Mouse (Mus musculus) embryo, embryonic 9.5 days (tissue): ENCODE results near the gene Panx1.

Experiments used
- DNase-seq: peaks from one replicate; pipeline ENCODE4 v3.0.0-alpha.2; 2017; ENCODE audit errors: extremely low spot score

The Panx1 gene

DNA sequence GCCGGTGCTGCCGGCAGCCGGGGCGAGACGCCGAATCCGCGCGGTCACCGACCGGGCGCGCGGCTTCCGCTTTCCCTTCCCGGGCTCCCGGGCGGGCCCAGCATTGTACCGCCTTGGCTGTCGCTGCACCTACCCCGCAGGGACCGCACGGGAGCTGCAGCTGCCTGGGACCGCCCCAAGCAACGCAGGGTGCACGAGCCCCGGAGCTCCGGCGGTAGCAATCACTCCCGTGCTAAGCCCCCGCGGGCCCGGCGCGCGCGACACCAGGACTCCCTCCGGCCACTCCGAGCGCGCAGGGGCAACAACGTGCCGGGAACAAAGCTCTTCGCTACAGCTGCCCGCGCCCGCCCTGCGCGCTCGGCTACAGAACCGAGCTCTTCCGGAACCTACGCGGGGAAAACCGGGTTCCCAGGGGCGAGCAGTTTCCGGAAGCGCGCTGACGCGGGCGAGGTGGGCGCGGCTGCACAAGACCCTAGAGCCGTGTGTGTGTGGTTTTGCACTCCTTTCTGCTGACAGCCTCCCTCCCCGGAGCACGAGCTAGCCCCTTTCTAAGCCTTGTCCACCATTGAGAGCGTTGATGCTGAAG lies at the start of gene Panx1:
Gene Panx1, minus strand, starts transcription at position 395 of the 586 bp plus-strand sequence.
- DNase-seq = peak; percentile 82

- DNase-seq = no peak
These were observed 23.5 kb upstream of the Panx1 start for GRCm38 (mm10) chr9:15068686-15069295.

DNA sequence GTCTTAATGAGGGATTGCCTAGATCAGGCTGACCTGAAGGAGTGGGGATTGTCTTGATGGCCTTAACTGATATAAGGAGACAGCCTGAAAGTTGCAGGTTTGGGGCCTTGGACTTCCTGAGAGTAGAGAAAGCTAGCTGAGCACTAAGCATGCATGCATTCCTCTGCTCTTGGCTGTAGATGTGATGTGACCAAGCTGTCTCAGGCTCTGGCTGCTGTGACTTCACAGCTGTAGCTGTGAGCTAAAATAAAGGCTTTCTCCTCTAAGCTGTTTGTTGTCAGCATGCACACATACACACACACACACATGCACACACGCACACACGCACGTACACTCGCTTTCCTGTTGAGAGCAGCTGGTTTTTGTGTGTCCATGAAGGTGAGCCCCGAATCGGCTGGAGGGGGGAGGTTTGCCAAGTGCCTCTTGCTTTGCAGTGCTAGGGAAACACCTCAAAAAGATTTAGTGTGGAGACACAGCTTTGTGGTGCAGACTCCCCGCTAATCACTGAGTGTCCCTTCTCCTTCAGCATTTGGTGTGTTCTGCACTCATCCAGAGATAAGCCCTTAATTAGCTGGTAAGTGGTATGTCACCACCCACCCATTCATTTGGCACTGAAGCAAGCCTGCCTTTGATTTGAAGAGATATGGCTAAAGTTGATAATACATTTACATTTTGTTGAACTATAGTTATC lies 22.9 kb upstream of the Panx1 start:
- no peak for DNase-seq

DNA sequence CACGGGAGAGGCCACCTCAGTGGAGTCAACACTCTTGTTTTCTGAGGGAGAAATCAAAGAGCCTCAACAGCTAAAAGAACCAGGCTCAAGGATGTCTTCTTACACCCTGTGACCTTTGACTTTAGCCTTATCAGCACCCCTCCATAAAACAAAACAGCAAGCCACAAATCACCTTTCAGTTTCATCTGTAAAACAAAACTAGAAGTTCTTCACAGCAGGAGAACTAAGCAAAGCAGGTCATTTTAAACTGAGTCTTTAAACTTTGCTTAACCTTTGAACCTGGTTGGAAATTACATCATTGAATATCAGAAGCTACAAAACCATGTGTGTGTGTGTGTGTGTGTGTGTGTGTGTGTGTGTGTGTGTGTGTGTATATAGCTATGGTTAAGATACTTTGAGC lies 18.9 kb upstream of the Panx1 start:
- no peak for DNase-seq

DNA sequence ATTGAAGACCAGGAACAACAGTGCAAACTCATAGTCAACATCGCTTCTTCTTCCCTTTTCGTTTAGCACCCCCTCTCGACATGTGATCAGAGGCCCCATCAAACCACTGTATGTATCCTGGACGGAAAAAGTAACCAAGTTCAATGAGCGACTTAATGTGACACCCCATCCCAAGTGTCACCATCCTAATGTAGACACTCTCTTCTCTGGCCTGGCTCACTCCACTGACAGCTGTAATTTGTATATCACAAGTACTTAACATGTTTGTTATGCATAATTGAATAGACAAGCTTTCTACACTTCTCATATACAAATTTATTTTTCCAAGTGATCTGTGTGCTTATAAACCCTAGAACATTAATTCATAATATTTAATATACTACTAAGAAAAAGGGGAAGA lies 15.6 kb upstream of the Panx1 start:
- no peak for DNase-seq

DNA sequence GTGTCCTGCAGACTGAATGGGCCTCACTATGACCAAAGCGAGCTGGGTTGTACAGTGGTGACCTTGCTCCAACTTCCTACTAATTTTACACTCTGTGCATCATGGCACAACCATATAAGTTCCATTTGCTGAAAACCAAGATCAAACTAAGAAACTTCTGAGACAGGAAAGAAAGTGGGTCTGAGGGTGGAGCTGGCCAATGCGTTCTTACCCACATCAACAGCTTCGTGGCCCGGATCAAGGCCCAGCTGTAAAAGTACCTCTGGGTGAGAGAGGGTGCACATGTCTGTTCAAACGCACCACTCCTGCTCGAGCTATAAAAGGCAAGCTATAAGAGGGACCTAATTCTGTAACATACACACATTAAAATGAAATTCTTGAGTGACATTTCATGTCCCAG lies 14.7 kb upstream of the Panx1 start:
- no peak for DNase-seq

- DNase-seq = no peak
These were observed 462 bp upstream of the Panx1 start for GRCm38 (mm10) chr9:15045740-15046139.

DNA sequence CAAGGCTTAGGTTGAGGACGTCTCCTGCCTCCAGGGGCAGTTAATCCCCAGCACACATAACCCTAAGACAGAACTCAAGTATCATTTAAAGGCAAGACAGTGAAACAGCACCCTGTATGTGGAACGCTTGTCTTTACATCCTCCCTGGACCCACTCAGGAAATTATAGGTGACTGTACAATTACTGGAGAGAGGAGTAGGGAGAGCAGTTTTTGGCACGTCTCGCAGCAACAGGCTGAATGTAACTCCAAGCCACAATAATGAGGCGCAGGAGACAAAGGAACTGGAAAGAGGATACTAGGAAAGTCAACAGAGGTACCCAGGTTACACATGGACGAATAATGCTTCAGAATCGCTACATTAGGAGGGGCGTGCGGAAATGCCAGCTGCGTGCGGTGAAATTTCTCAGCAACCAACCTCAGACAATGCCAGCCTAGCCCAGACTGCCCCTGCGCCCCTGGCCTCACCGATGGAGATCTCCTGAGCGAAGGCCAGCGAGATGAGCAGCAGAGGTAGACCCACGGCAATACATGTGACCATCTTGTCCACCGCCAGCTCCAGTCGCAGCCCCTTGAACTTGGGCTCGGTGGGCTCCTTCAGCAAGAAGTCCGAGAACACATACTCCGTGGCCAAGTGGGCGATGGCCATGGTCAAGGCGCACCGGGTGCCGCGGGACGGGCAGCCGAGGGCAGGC lies 741 bp downstream of the Panx1 start:
- DNase-seq = no peak

DNA sequence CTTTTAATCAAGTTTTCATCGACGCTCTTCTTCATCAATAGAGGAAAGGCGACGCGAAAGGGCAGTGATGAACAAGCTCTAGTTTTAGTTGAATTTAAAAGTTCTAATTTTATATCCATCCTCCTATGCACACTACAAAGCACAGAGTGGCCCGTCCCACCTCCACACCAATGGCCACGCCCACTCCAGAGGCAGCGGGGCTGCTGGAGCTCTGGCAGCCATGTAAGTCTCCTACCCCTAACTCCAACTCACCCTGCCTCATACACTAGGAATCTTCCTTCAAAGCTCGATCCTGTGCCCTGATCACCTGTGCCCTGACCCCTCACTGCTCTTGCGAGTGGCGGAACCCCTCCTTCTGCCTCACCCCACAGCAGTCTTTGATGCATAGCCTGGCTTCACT lies 3.7 kb downstream of the Panx1 start:
- DNase-seq = no peak

DNA sequence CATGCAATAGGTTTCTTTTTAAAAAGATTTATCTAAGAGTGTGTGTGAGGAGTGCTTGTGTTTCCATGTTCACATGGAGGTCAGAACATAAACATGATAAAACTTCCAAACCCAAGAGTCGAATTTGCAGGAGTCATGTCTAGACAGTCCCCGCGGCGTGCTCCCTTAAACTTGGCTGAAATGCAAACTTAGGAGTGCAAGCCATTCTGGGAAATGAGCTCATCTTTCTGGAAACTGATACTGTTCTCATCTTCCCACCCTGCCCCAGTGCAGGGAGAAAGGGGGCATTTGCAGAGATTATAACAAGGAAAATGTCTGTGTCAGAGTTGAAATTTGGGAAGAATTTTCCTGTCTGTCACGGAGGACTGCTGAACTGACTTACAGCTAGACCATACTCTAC lies 5.4 kb downstream of the Panx1 start:
- DNase-seq = no peak

- no peak for DNase-seq
These were observed 7.6 kb downstream of the Panx1 start for GRCm38 (mm10) chr9:15037704-15038103.

- no peak for DNase-seq
These were observed 8.0 kb downstream of the Panx1 start for GRCm38 (mm10) chr9:15037237-15037636.

GRCm38 (mm10) chr9:15036807-15037206 lies 8.5 kb downstream of the Panx1 start:
- no peak for DNase-seq

- DNase-seq = no peak
These were observed 8.9 kb downstream of the Panx1 start for GRCm38 (mm10) chr9:15036405-15036804.

DNA sequence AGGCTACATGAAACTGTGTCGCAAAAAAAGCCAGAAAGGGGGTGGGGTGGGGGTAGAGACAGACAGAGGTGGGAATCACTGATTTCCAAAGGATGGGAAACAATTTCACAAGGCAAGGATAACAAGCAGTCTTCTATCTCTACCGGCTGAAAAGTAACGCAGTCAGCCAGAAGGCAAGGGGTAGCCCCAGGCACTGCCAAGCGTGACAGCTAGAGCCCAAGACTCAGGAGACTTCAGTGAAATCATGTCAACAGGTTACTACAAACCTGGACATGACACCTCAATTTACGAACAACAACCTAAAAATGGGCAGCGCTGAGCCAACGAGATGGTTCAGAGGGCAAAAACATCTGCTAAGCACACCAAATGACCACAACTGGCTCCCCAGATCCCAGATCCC lies 9.3 kb downstream of the Panx1 start:
- no peak for DNase-seq

DNA sequence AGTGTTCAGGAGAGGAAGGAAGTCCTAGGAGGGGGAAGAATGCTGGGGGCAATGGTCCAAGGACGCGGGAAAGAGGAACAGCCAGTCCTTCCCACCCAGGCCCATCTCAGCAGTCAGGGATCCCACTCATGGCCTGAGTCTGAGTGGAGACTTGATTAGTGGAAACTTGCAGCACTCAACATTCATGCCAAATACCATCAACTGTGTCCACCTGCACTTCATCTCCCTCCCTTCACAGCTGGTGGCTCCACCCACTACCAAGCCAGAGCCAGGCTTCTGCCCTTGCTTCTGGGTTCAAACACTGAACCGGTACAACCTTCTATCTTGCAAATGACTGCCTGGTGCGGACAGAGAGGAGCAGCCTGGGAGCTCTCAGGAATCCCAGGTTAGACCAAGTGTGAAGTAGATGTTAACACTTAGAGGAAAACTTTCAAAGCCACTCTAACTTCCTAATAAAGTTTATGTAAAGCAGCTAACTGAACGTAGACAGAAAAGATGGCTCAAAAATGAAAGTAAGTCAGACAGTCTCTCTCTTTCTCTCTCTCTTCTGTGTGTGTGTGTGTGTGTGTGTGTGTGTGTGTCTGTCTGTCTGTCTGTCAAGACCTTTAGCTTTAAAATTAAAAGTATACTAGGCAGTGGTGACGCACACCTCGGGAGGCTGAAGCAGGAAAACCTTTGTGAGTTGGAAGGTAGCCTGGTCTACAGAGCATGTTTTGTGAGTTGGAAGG lies 10.6 kb downstream of the Panx1 start:
- no peak for DNase-seq

GRCm38 (mm10) chr9:15033568-15034160 lies 11.6 kb downstream of the Panx1 start:
- DNase-seq = no peak

DNA sequence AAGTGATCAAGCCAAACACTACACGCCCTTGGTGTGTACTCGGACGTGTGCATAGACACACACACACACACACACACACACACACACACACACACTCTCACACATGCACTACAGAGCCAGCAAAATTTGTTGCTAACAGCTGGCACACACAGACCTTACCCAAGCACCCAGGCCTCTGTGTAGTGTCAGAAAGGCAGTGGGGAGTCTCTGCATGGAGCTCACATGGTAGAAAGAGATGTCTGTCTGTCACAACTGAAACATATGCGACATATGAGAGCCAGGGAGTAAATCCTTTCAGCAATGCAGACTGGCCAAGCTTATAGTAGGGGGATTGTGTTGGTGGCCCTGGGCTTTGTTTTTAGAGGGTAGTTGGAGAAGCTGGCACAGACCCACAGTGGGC lies 12.5 kb downstream of the Panx1 start:
- DNase-seq = no peak

GRCm38 (mm10) chr9:15030771-15031170 lies 14.5 kb downstream of the Panx1 start:
- no peak for DNase-seq

- peak; percentile 45 for DNase-seq
These were observed 16.1 kb downstream of the Panx1 start for GRCm38 (mm10) chr9:15029025-15029727.

GRCm38 (mm10) chr9:15027725-15028124 lies 17.6 kb downstream of the Panx1 start:
- DNase-seq = no peak
